Mouse (Mus musculus) embryo, embryonic 9.5 days (tissue): ENCODE data around the gene Slc28a2.
"Not testable (repeated sequence)": the region's sequence is repeated elsewhere in the genome, so short reads cannot be mapped to it uniquely, and the experiment has no call there.

Source experiments
- DNase-seq: peaks from one replicate; pipeline ENCODE4 v3.0.0-alpha.2; 2017; ENCODE audit errors: extremely low spot score

Gene Slc28a2

DNA sequence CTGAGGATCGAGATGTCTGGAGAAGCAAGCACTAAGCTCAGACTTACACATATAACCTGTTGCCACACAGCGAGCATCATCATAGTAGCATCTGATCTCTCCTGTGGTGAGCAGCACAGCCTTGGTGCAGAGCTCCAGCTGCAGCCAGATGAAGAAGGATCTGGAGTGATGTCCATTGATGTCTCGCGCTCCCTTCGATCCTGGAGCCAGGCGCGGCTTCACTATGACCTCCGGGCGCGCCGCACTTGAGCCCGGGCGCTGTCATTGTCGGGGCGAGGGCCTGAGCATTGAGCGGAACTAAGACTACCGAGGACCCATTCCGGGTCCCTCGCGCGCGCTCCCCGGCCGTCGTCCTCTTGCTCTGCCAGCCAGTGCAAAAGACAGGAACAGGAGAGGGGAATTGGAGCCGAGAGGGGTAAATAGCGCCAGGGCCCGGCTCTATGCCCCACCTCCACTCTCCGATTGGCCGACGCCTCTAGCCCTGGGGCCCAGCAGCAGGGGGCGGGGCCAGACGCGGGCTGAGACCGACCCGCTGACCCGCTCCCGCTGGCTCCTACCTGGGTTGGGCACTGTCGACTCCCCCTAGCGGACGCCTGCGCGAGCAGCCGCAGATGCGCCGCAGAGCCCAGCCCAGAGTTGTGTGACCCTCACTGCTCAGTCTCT is 41.2 kb downstream of the Slc28a2 start:
- peak; percentile 95 for DNase-seq

DNA sequence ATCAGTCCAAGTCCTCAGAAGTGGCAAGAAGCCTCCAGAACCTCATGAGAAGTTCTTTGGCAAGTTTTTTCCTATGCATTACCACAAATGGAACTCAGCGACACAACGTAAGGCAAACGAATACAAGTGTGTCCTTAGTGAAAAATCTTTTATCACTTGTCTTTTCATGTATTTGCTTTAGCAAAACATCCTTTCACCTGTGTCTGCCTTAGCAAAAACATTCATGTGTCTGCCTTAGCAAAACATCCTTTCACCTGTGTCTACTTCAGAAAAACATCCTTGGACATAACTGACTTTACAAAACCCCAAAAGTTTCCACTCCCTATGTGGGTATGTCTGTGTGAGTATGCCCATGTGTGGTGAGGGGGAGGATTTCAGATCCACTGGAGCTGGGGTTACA is 42.9 kb downstream of the Slc28a2 start:
- no peak for DNase-seq

DNA sequence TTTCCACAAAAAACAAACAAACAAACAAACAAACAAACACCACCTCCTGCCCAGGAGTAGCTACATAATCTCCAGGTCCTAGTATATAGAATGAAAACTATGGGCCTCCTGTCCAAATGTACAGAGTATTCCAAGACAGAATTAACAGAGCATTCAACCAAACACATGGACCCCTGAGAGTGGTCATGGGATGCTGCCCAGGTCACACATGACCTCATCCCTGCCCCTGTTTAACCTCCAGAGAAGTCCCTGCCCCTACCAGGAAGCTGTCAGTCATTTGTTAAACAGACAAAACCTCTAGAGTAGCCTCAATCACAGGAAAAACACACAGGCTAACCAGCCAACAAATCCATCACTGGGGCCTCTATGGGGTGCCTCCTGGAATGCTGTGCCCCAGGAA is 50.3 kb downstream of the Slc28a2 start:
- no peak for DNase-seq

DNA sequence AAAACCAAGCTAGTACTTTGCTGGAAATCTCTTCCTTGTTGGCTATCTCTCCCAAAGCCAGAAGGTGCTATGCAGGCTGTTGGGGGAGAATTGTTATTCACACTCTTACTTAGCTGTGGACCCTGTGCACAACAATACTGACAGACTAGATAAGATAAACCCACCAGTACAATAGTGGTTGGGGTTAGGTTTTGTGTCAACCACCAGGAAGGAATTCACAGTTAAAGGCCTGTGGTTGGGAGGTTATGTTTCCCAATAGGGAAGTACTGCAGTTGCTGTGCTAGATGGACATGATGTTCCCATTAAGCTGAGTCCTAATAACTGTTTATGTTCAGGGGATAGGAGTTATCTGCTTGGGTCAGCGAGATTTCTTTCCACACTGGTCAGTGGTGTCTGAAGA is 57.5 kb downstream of the Slc28a2 start:
- DNase-seq, result not testable (repeated sequence)

DNA sequence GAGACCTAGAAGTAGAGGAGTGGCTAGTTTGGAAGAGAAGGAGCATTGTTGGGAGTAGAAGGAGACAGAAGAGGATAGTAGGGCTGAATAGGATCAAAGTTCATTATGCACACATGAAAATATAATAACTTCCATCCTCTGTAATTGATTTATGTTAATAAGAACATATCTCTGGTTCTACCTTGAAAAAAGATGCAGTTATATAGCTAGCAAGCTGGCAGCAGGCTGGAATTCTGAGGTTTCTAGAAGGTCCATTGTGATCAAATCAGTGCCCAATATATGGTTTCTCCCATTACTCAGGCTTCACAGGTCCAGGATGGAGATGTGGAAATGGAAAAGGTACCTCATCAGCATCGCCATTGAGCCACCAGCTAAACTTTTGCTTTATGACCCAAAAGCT is 58.4 kb downstream of the Slc28a2 start, which contains the start of gene Gm14085:
Gm14085 (plus strand) TSS at position 301 of the 400 bp plus-strand sequence.
- no peak for DNase-seq

DNA sequence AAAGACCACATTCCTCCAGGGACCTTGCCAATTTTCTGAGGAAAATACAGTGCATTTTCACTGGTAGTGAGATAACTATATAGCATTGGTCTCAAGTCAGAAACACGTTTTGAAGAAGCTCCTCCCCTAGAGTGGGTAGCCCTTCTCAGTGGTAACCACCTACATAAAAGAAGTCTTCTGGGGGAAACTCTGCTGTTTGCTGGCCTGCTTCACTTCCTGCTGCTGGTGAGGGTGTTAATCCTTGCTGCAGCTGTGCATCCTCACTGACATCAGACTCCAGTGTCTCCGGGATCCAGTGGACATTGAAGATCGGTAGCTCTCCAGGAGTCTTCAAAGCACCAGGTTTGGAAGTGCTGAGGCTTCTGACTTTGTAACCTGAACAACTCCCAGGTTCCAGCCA is 59.4 kb downstream of the Slc28a2 start:
- DNase-seq, result not testable (repeated sequence)

- not testable (repeated sequence) for DNase-seq
Observed at GRCm38 (mm10) chr2:122486122-122486521, 59.8 kb downstream of the Slc28a2 start.

DNA sequence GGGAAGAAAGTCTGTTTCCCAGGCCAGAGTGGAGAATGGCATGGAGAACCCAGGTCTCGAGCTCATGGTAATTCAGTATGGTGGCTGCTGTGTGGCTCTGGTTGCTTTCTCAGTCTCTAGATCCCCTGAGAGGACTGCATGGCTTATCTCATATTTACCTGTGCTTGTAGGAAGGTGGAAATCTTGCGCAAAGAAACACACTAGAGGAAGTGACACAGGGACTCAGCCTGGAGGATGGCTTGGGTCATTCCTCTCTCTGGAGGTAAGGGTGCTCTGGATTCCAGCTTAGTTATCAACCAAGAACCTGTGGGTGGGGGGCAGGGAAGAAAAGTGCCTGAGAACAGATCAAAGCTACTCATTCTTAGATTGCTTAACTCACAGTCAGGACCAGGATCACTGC is 60.4 kb downstream of the Slc28a2 start:
- no peak for DNase-seq
